Mouse (Mus musculus): ENCODE measurements around the gene Gm1993. TPM values are rescaled to one million over a fixed set of nuclear protein-coding genes. Genes with fewer than 3 reads are reported as not detected.

Gm1993 gene
- not detected in 2 replicates for polyA plus RNA-seq (2012; rRNA removed)

GRCm38 (mm10) chrX:25570352-25570751, at the start of gene Gm1993:
Gene Gm1993, minus strand, starts transcription at chrX:25570452.

